Mouse (Mus musculus) regulatory T cell (primary cell): ENCODE data around the gene Omp.

Experiments used
- in situ Hi-C: fragments of 300-600 bp; cut with MboI, MseI; formaldehyde crosslinking; loops from one replicate; pipeline ENCODE4 v1.15.1; 2025; ENCODE audit warnings: high pct_unique_total_duplicates

The Omp gene

DNA sequence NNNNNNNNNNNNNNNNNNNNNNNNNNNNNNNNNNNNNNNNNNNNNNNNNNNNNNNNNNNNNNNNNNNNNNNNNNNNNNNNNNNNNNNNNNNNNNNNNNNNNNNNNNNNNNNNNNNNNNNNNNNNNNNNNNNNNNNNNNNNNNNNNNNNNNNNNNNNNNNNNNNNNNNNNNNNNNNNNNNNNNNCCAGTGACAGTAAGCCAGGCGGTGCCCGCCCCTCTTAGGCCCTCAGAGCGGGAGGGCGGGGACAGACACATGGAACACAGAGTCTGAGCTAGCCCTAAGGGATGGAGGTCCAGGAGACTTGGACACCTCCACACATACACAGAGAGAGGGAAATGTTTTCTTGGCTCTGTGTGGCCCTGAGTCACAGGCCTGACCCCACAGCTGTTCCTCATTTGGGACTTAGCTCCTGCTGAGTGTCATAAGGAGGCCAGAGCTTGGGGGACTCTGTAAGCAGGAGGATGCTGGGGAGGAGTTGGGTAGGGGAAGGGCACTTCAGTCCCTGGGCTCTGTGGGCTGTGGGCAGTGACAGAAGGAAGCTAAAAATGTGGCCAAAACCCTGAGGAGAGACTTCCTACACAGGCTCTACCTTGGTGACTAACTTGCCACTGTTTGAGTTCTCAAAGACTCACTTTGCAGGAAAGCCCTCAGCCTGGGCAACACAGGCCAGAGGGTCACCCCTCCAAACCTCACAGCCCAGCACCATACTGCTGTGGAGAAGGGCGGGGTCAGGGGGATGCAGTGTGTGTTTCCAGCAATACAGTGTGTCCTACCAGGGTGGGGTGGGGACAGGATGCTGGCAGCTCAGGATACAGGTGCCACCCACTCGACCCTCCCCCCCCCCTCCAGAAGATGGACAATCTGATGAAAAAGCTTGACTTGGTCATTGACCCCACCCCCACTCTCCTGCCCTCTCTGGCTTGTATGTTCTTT lies 26.1 kb upstream of the Omp start:
- in situ Hi-C loops, result no loop called here

DNA sequence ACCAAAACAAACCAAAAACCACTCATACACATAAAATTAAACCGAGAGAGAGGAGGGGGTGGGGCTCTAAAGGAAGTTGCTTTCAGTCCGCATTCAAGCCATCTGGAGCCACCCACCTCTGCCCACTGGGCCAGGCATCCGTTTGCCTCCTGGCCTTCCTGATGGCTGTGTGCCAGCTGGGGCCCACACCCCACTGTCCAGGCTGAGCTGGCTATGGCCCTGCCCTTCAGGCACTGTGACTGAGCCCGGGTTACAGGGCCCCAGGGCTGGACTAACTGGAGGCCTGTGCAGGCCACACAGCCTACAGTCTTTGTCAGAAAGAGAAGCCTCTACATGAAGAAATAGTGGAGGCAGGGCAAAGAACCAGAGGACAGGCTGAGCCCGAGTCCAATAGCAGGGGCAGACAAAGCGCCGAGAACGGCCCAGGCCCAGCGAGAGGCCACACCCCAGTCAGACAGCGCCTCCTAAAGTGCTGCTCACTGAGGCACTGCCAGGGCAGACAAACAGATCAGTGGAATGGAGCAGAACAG lies 19.8 kb upstream of the Omp start:
- in situ Hi-C loops, result no loop called here

DNA sequence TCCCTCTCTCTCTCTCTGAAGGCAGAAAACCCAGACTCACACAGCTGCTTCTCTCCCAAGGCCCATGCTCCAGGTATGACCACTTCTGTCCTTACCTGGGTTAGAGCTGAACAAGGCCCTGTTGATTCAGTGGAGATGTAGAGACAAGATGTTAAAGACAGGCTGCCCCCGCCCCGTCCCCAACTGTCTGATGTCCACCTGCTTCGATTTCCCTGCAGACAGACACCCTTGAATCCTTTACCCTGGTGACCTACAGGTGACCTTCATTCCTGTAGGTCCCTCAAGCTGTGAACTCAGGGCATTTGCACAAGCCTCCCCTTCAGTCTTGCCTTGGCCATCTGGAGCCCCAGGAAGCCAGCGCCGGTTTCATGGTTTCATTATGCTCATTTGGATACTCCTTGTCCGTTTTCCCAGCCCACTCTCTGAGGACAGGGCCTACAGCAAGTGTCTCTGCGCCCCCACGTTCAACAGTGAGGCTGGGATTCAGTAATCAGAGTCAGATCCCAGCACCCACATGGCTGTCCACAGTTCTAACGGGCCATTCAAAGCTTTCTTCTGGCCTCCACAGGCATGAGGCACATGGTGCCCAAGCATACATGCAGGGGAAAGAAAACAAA lies 19.2 kb upstream of the Omp start:
- in situ Hi-C loops, result no loop called here

DNA sequence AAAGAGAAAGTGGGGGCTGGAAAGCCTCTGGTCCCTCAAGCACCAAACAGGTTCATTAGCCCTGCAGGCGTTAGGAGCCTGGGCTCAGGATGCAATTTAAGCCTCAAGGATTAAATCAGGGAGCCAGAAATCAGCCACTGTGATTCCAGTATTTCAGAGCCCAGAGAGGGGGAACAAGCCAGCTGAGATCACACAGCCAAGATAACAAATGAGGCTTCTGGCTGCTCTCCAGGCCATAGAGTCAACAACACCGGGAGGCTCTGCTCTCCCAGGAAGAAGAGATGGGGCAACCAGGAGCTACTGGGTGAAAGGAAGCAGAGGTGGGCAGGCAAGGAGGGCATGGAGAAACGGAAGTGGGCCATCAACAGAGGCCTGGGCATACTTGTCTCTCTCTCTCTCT lies 18.4 kb upstream of the Omp start:
- in situ Hi-C loops, result no loop called here

DNA sequence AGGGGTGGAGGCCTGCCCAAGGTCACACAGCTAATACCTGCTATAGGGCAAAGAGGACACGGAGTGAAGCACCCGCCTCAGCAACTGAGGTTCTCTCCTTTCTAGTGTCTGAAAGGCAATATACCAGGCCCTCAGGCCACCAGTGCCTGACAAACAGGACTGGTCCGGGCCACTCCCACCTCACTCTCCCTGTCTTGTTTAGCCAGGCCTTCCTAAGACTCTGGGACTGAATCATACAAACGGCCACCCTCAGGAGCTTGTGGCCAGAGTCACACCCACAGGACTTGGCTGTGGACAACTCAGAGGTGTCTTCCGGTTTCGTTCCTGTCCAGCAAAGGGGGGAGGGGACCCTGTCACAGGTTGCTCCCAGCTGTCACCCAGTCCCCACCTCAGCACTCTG lies 16.9 kb upstream of the Omp start:
- in situ Hi-C loops, result no loop called here

DNA sequence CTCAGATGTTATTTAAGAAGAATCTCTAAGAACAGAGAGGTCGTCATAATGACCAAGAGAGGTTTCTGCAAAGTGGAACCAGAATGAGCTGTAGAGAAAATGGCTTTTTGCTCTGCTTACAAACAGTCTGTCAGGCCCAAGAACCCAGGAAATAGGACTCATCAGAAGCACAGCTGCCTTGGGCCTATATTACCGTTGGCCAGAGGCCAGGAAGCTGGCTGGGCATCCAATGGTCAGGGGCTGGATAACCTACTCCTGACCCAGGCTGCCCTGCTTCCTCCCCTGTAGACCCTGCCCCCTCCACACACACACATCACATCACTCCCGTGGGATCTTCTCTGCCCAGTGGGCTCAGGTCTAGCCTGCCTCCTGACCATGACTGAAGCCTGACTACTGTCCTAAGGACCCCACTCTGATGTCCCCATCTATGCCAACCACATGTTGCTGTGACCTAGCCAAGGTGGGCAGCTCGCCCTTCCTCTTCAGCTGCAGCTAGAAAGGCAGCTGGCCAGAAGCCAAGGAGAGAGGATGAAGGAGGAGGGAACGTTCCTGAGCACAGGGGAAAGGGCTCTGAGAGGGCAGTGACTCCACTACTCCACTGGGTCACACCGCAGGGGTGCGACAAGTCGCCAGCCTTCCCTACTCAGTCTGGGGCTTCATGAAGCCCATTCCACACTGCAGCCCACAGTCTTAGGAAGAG lies 14.9 kb upstream of the Omp start:
- in situ Hi-C loops, result no loop called here

DNA sequence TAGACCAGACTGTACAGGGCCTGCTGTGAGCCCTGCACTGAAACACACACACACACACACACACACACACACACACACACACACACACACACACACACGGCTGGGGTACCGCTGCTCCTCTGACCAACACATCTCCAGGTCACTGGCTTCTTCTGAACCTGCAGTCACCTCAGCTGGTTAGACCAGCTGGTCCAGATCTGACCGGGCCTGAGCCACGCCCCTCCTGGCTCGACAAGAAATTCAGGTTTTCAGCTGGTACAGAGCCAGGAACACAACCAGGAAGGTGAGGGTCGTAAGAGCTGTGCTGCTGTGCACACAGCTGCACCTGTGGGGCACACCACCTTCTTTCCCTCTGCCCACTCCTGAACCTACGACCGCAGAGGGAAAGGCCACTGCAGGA lies 13.2 kb upstream of the Omp start:
- in situ Hi-C loops, result loop anchor here (10.0 kb wide), 1 partner anchor 186 kb away; no protein-coding TSS in a partner anchor

DNA sequence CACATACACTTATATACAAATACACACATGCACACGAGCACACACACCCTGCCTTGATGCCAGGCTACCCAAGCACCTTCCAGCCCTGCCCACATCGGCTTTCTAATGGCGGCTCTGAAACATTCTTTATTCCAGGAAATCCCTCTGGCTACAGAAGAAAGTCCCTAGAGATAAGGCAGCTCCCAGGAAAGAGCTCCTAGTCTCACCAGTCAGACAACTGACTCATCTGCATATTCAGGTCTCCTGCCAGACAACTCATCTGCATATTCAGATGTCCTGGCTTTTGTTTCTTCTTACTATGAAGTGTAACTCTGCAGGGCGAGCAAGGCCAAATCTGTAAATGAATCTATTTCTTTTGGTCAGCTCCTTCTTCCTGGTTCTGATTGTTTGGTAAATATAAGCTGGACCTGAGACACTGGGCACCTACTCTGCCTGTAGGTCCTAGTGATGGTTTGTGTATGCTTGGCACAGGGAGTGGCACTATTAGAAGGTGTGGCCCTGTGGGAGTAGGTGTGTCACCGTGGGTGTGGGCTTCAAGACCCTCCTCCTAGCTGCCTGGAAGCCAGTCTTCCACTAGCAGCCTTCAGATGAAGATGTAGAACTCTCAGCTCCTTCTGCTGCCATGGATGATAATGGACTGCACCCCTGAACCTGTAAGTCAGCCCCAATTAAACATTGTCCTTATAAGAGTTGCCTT lies 12.5 kb upstream of the Omp start:
- in situ Hi-C loops, result loop anchor here (10.0 kb wide), 1 partner anchor 187 kb away; no protein-coding TSS in a partner anchor

DNA sequence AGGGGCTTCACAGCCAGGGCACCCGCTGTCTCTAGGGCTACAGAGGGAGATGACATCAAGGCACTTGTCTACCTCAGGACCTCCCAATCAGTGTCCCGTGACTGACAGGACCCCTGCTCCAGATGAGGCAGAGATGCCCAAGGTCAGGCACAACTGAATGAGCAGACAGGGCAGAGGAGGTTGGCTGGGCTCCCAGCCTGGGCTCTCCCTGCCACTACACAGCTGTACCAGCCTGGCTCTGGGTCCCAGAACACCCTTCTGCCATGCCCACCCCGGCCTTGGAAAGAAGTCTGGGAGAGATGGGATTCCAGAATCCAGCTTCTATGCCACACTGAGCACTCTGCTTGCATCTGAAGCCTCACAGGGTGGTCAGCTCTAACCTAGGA lies 11.0 kb upstream of the Omp start:
- in situ Hi-C loops, result loop anchor here (10.0 kb wide), 1 partner anchor 189 kb away; no protein-coding TSS in a partner anchor

DNA sequence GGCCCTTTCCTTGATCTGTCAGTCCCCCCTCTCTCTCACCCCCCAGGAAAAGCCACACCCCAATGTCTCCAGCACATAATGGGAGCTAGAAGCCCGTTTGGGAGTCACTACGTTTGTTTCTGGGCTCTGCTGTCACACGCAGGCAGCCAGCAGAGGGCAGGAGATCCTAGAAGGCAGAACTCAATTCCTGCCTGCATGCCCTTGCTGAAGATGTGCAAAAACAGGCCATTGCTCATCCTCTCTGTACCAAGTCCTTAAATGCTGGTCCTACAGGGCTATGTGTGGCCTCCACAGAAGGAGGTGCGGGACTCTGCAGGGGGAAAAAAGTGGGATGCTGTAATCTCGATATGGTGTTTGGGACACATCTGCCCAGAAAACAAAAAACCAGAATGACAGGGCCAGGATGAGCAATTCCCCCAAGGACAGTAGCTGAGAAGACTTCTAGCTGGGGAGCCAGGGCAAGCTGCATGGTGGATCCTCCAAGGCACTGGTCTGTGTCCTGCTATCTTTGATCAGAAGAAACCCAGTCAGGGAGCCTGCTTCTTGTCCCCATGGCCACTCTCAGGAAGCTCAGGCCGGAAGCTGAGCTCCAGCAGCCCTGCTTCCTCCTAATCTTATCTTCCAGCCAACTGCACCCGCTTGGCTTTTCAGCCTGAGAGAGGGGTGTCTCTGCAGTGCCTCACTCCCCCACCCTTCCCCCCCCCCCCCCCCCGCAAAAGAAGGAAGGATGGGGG lies 10.4 kb upstream of the Omp start:
- in situ Hi-C loops, result loop anchor here (10.0 kb wide), 1 partner anchor 189 kb away; no protein-coding TSS in a partner anchor

DNA sequence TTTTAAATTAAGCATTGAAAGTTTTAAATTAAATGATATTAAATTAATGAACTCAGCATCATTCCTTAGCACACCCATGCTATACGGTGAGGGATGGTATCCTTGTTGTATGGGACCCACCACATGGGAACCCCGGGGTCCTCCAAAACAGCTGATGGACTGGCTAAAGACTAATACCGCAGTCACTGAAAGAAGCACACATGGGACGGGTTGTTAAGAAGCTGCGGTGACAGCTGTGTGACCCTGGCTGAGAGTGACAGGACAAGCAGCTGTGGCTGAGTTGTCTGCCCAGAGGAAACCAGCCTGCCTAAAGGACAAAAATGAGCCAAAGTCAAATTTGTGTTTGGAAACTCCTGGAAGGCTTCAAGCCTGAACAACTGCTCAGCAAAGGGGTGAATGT lies 8.6 kb upstream of the Omp start:
- in situ Hi-C loops, result loop anchor here (10.0 kb wide), 1 partner anchor 191 kb away; no protein-coding TSS in a partner anchor

DNA sequence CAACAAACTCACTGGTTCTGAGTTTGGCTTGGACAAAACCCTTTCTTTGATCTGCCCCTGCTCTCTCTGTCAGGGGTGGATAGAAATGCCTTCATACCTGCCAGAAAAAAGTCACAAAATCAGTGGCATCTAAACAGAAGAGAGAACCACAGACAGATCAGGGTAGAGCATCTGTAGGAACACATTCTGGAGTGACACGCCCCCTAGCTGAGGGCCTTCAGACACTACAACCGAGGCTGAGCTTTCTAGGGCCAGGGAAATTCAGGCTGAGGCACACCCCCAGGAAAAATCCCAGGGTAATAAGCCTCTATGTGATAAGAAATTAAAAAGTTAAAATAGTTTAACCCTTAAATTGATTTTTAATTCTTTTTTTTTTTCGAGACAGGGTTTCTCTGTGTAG lies 8.0 kb upstream of the Omp start:
- in situ Hi-C loops, result loop anchor here (10.0 kb wide), 1 partner anchor 191 kb away; no protein-coding TSS in a partner anchor

DNA sequence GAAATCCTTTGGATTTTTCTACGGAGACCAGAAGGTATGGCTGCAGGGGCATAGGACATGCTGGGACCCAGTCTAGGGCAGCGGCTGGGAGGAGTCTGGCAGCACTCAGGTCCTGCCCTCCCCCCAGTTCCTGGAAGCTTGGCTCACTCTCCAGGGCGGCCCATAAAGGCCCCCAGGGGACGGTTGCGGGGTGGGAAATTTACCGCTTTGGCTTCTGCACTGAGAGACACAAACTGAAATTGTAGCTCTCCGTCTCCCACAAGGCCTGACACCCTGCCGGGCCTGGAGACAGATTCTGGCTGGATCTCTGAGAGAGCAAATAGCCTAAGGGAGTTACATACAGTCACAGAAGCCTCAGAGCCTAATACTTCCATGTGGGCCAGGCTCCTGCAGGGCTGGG lies 7.1 kb upstream of the Omp start:
- in situ Hi-C loops, result loop anchor here (10.0 kb wide), 1 partner anchor 192 kb away; no protein-coding TSS in a partner anchor

DNA sequence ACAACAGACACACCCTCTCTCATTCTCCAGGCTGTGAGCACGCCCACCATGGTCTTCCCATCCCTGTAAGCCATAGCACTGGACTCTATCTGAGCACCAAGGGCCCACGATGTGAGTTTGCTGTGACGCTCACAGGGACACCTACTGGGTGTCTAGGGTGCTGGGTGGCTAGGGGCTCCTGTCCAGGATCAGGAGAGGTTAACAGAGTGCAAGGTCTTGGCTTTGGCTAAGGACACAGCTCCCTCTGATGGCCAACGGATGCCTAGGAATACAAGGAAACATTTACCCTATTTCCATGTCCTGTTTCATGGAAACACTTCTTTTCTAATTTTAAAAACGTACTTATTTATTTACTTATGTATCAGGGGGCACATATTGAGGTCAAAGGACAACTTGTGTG lies 5.2 kb upstream of the Omp start:
- in situ Hi-C loops, result loop anchor here (10.0 kb wide), 1 partner anchor 194 kb away; no protein-coding TSS in a partner anchor

DNA sequence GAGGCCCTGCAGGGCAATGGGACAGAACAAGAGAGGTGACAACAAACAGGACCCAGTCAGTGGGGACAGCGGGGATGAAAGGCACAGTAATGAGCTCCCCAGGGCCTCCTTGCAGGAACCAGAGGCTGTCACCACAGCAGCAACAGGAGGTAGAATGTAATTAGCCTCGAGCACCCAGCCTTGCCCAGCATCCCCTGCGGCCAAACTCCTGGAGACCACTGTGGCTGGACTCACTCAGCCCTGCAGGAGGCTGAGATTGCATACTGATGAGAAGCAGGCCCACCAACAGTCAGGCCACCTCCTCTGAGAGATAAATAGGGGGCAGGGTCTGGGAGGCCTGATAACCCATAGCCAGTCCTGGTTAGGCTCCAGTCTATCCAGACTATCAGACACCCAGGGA lies 4.5 kb upstream of the Omp start:
- in situ Hi-C loops, result loop anchor here (10.0 kb wide), 1 partner anchor 195 kb away; no protein-coding TSS in a partner anchor

DNA sequence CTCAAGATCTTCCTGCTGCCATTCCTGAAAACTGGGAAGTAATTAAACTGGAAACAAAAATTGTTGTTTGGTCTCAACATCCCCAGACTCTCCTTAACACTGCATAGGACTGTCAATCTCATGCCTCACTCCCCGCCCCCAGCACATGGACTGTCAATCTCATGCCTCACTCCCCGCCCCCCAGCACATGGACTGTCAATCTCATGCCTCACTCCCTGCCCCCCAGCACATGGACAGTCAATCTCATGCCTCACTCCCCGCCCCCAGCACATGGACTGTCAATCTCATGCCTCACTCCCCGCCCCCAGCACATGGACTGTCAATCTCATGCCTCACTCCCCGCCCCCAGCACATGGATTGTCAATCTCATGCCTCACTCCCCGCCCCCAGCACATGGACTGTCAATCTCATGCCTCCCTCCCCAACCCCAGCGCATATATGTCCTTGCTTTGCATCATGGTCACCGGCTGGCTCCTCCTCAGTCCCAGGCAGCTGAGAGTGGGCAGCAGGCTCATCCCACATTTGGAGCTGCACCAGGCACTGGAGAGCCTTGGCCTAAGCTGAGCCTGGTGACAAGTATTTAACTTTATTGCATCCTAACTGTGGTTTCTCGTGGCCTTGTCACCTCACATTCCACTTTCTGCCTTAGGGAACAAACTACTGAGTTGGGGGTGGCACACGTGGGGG lies 3.6 kb upstream of the Omp start:
- in situ Hi-C loops, result no loop called here

DNA sequence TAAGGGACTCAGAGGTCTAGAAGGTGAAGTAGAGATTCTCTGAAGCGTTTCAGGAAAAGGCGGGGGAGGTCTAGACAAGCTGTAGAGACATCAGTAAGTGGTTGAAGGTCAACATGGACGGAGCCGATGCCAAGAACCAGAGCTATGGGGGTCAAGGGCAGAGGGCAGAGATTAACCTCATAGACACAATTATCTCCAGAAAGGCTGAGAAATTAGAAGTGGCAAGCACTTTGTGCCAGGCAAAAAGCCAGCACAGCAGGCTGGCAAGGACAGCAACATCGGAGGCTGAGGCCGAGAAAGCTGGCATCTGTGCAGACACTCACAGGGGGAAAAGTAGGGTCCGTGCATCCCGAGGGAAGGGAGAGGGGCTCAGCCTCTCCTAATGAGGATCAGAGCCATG lies 2.5 kb upstream of the Omp start:
- in situ Hi-C loops, result no loop called here

DNA sequence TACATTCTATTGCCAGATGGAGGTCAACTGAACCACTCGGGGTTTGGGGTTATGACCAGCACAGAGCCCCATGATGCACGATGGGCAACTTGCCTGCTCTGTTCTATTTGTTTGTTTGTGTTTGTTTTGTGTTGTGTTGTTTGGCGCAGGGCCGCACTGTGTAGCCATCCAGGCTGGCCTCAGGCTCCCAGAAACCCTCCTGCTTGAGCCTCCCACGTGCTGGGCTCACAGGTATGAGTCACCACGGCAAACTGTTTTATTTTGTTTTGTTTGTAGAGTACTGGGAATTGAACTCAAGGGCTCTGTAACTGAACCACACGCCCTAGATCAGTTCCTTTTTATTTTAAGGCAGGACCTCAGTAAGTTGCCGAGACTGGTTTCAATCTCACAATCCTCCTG lies 1.1 kb upstream of the Omp start:
- in situ Hi-C loops, result no loop called here

DNA sequence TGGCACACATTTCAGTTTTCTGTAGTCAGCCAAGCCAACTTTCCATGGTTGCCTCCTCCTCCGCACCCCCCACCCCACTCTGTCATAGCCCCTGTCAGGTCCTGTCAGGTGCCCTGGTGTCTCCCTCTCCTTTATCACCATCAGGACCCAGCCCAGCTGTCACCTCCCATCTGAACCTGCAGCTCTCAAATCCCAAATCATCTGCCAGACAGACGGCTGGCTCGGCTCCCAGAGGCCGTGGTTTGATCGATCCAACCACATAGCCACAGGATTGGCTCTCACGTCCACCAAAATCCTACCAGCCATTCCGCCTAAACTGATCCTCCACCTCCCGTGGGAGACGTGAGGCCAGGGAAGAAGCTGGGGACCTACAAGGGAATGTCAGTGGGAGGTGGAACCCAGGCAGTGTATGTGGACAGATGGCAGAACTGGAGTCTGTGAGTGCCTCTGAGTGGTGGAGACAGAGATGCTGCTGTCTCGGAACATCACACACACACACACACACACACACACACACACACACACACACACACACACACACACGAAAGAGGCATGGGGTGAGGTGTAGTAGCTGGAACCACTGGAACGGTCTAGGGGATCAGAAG lies 642 bp upstream of the Omp start:
- in situ Hi-C loops, result no loop called here
